Mouse (Mus musculus) neural tube, embryonic 11.5 days (tissue): ENCODE data around the gene Sergef. TPM values are rescaled to one million over a fixed set of nuclear protein-coding genes. Genes with fewer than 3 reads are reported as not detected.

Source experiments
- ATAC-seq: fragments of 200-750 bp; cut with Nextera tagmentation; 2 replicates; pipeline ENCODE4 v1.8.0; 2017; ENCODE audit warnings: moderate number of reproducible peaks, mild to moderate bottlenecking, moderate TSS enrichment, moderate library complexity; ENCODE audit not compliant: insufficient read depth, low FRiP score, low TSS enrichment
- DNase-seq: peaks from one replicate; pipeline ENCODE4 v3.0.0-alpha.2; 2015; ENCODE audit warnings: low spot score
- H3K27ac ChIP-seq: fragments of 300-500 bp; sonication (generic); 2 replicates; pipeline ENCODE4 v1.5.1; 2014; ENCODE audit warnings: low read depth, mild to moderate bottlenecking, low read length
- H3K27me3 ChIP-seq: fragments of 300-500 bp; sonication (generic); 2 replicates; pipeline ENCODE4 v1.6.1; 2014; ENCODE audit warnings: mild to moderate bottlenecking, low read length, mixed read lengths; ENCODE audit not compliant: control insufficient read depth, insufficient read depth
- H3K36me3 ChIP-seq: fragments of 300-500 bp; sonication (generic); 2 replicates; pipeline ENCODE4 v1.6.1; 2014; ENCODE audit warnings: mild to moderate bottlenecking, low read length, moderate library complexity, mixed read lengths; ENCODE audit not compliant: control insufficient read depth, insufficient read depth
- H3K4me1 ChIP-seq: fragments of 300-500 bp; sonication (generic); 2 replicates; pipeline ENCODE4 v1.6.1; 2014; ENCODE audit warnings: low read length, mixed read lengths; ENCODE audit not compliant: control insufficient read depth, insufficient read depth
- H3K4me2 ChIP-seq: fragments of 300-500 bp; sonication (generic); 2 replicates; pipeline ENCODE4 v1.6.1; 2014; ENCODE audit warnings: low read depth, mild to moderate bottlenecking, moderate library complexity
- H3K4me3 ChIP-seq: fragments of 300-500 bp; sonication (generic); 2 replicates; pipeline ENCODE4 v1.5.1; 2014; ENCODE audit warnings: low read depth, low read length
- H3K9ac ChIP-seq: fragments of 300-500 bp; sonication (generic); 2 replicates; pipeline ENCODE4 v1.6.1; 2014; ENCODE audit warnings: mild to moderate bottlenecking, low read length
- H3K9me3 ChIP-seq: fragments of 300-500 bp; sonication (generic); 2 replicates; pipeline ENCODE4 v1.6.1; 2016; ENCODE audit warnings: low read length; ENCODE audit not compliant: control insufficient read depth
- WGBS: fragments of 180-500 bp; shearing (Covaris S2); extraction: QIAGEN DNeasy Blood & Tissue Kit; methylation state at CpG from one replicate; pipeline ENCODE4 v1.1.7; 2014; 5-methylcytosine and 5-hydroxymethylcytosine counted together
- polyA plus RNA-seq: library from polyadenylated mRNA; unstranded; fragments of >200 nt; fragmentation: Nextera tagmentation; extraction: Ambion mirVana; gene quantifications from 2 replicates; pipeline ENCODE4 v1.2.1, GENCODE M21; 2014

Gene Sergef
- polyA plus RNA-seq, 1 experiment from 2014 or later = 13.5 TPM

GRCm38 (mm10) chr7:46396928-46397731, 242.5 kb downstream of the Sergef start:
- no peak overlapping the region for H3K27ac ChIP-seq
- H3K4me3 ChIP-seq = peak overlapping the region; percentile 51
- no peaks in the 10 kb centered on the region for H3K9me3 ChIP-seq
- no peaks in the 10 kb centered on the region for H3K36me3 ChIP-seq
- peak overlapping the region; percentile 67 for H3K9ac ChIP-seq
- peak overlapping the region; percentile 75 for H3K4me2 ChIP-seq
- under 1% methylated on average over 49 of the region's 64 CpGs for WGBS
- H3K27me3 ChIP-seq = peaks cover 59% of the 10 kb centered on the region
- H3K4me1 ChIP-seq = peaks cover 5% of the 10 kb centered on the region; the same call in 1 of the 2 replicates
- ATAC-seq = 0 out of 2 replicates have a peak, but pooled peaks have one; percentile 10
- DNase-seq = peak; percentile 49

DNA sequence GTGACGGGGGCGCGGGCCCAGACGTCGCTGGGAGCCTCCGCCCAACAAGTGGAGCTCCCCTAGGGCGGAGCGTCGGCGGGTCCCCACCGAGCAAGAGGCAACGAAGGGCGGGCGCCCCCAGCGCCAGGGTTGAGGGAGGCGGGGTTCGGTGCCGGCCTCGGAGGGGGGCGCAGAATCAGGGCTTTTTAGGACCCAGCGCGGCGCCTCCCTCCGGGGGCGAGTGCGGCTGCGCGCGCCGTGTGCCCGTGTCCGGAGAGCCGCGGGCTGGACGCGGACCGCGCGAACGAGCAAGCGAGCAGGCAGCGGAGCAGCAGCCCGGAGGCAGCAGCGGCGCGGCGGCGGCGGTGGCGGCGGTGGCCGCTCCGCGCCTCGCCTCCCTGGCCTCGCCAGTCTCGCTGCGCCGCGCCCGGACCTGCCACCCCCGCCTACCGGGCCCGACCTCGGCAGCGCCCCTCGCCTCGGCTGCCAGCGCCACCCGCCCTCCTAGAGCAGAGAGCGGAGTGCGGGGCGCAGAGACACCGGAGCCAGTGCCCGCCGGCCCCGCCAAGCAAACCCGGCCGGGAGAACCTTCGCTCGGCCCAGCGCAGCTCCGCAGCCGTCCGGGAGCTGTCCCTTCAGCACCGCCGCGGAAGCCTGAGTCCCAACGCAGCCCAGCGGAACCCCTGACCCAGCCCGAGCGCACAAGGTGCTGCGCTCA, 243.2 kb downstream of the Sergef start, which contains the start of gene Kcnc1:
Kcnc1 (plus strand) TSS at position 267 of the 697 bp plus-strand sequence.
- Histone ChIP-seq H3K4me1 (peaks cover 5% of the 10 kb centered on the region; the same call in 1 of the 2 replicates), H3K4me3 (peak within 1 kb of the TSS; percentile 51), H3K9me3 (no peaks in the 10 kb centered on the region), H3K36me3 (no peaks in the 10 kb centered on the region), H3K27ac (no peak within 1 kb of the TSS), H3K9ac (peak within 1 kb of the TSS; percentile 67), H3K4me2 (peak within 1 kb of the TSS; percentile 75), H3K27me3 (peaks cover 59% of the 10 kb centered on the region)
- ATAC-seq (peak; percentile 64), DNase-seq (peak; percentile 83)
- under 1% methylated on average over 54 of the region's 93 CpGs for WGBS

DNA sequence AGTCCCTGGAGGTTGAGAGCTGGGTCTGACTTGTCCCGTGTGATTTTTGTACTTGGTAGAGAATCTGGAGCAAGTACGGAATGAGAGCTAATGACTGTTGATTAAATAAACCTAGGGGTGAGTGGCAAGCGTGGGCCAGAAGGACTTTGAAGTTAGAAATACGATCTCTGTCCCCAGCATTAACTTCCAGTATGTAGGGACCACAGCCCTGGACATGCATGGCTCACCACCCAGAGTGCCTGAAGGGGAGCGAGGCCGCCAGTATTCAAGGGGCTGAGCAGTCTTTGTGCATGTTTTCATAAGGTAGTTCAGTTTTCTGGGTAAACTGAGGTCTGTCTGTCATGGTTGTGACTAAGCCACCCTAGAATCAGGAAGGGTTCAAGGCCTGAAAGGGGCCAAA, 244.0 kb downstream of the Sergef start:
- no peak overlapping the region for H3K9ac ChIP-seq
- 0 out of 2 replicates have a peak overlapping the region, but pooled peaks have one; percentile 75 for H3K4me2 ChIP-seq
- no peak for ATAC-seq
- no peak overlapping the region for H3K27ac ChIP-seq
- H3K4me1 ChIP-seq = peaks cover 5% of the 10 kb centered on the region; the same call in 1 of the 2 replicates
- peaks cover 59% of the 10 kb centered on the region for H3K27me3 ChIP-seq
- no peak for DNase-seq
- H3K9me3 ChIP-seq = no peaks in the 10 kb centered on the region
- H3K4me3 ChIP-seq = no peak overlapping the region
- WGBS = 37% methylated on average over 6 of the region's 6 CpGs
- no peaks in the 10 kb centered on the region for H3K36me3 ChIP-seq

DNA sequence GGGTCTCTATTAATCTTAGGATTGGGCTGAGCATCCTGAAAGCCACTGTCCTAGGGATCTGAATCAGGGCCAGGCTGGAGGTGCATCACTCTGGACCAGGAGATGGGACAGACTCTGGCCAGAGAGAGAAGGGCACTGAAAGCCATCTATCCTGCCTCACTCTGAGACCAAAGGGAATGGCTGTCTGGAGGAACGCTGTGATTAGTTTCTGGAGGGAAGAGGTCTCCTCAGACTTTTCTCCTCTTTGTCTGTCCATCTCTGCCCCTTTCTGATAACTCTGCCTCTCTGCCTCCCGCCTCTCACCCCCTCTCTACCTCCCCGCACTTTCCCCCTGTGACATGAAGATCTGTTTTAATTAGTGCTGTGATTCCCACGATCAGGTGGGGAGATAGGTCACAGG, 244.7 kb downstream of the Sergef start:
- Histone ChIP-seq H3K27me3 (peaks cover 56% of the 10 kb centered on the region), H3K4me2 (no peak overlapping the region), H3K27ac (no peak overlapping the region), H3K4me1 (peaks cover 5% of the 10 kb centered on the region; the same call in 1 of the 2 replicates), H3K9ac (no peak overlapping the region), H3K4me3 (no peak overlapping the region), H3K9me3 (no peaks in the 10 kb centered on the region), H3K36me3 (no peaks in the 10 kb centered on the region)
- WGBS = 69% methylated on average over 4 of the region's 4 CpGs
- DNase-seq (no peak), ATAC-seq (no peak)

- no peaks in the 10 kb centered on the region for H3K36me3 ChIP-seq
- H3K27ac ChIP-seq = no peak overlapping the region
- WGBS = 39% methylated on average over 12 of the region's 12 CpGs
- no peak overlapping the region for H3K4me2 ChIP-seq
- H3K27me3 ChIP-seq = peaks cover 46% of the 10 kb centered on the region
- ATAC-seq (no peak), DNase-seq (no peak)
- H3K9me3 ChIP-seq = no peaks in the 10 kb centered on the region
- no peak overlapping the region for H3K9ac ChIP-seq
- peaks cover 5% of the 10 kb centered on the region; the same call in 1 of the 2 replicates for H3K4me1 ChIP-seq
- no peak overlapping the region for H3K4me3 ChIP-seq
These were observed 245.7 kb downstream of the Sergef start for GRCm38 (mm10) chr7:46393718-46394511.

Other genes with a start within 250 kb of the Sergef start
- gene Kcnc1, start 243.3 kb downstream of the Sergef start, polyA plus RNA-seq = 1.6 and 3.7 TPM in 2 replicates
- gene Tph1, start 32.7 kb upstream of the Sergef start, polyA plus RNA-seq = 0.76 and 1.0 TPM in 2 replicates
- 39.1 and 40.3 TPM in 2 replicates for gene Saal1, start 70.9 kb upstream of the Sergef start, polyA plus RNA-seq
- 0.41 TPM in 1 of 2 replicates, not detected in the other for gene Saa3, start 75.9 kb upstream of the Sergef start, polyA plus RNA-seq
- not detected in 2 replicates for gene Saa4, start 92.8 kb upstream of the Sergef start, polyA plus RNA-seq
- 0.77 and 2.1 TPM in 2 replicates for gene Saa1, start 103.2 kb upstream of the Sergef start, polyA plus RNA-seq
- gene Saa2, start 112.0 kb upstream of the Sergef start, polyA plus RNA-seq = 0.88 TPM in 1 of 2 replicates, not detected in the other
- 18.0 and 21.7 TPM in 2 replicates for gene Hps5, start 156.3 kb upstream of the Sergef start, polyA plus RNA-seq
- 55.0 and 55.9 TPM in 2 replicates for gene Gtf2h1, start 156.3 kb upstream of the Sergef start, polyA plus RNA-seq
- gene Ldha, start 201.7 kb upstream of the Sergef start, polyA plus RNA-seq = 1,604 and 1,620 TPM in 2 replicates
- not detected in 2 replicates for gene Ldhc, start 221.4 kb upstream of the Sergef start, polyA plus RNA-seq